Mouse (Mus musculus) G1E-ER4 (cell line): ENCODE data around the gene Gm20431. TPM values are rescaled to one million over a fixed set of nuclear protein-coding genes. Genes with fewer than 3 reads are reported as not detected.

ENCODE experiments used
- GATA1 ChIP-seq: IDR thresholded peaks from one replicate; pipeline ENCODE4 v1.8.0; 2012; ENCODE audit warnings: low read length, inconsistent platforms
- polyA plus RNA-seq: library from polyadenylated mRNA; stranded (reverse); fragments of >175 nt; gene quantifications from 2 replicates; pipeline ENCODE4 v1.2.3, GENCODE M21; 2012

Gene Gm20431
- polyA plus RNA-seq, 1 experiment, result not detected

GRCm38 (mm10) chr2:167605178-167605794 lies 56.0 kb downstream of the Gm20431 start:
- no peak for TF ChIP-seq GATA1

DNA sequence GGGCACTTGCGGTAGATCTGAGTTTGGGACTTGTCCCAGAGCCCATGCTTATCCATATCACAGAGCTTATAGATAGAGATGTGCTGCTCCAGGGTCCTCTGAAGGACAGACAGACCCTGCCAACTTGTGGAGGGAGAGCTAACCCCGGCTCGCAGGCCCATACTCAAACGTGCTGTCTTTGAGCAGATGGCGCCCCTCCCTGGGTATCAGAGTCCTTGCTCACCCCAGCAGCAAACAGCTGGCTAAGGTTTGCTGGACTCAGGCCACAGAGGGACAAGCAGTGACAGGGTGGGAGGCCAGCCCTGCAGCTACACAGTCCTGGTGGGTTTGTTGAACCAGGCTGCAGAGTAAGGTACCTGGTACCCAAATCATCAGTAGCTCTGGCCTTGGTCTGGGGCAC lies 58.3 kb downstream of the Gm20431 start:
- no peak for TF ChIP-seq GATA1

- no peak for TF ChIP-seq GATA1
Observed at GRCm38 (mm10) chr2:167602364-167602763, 58.9 kb downstream of the Gm20431 start.

DNA sequence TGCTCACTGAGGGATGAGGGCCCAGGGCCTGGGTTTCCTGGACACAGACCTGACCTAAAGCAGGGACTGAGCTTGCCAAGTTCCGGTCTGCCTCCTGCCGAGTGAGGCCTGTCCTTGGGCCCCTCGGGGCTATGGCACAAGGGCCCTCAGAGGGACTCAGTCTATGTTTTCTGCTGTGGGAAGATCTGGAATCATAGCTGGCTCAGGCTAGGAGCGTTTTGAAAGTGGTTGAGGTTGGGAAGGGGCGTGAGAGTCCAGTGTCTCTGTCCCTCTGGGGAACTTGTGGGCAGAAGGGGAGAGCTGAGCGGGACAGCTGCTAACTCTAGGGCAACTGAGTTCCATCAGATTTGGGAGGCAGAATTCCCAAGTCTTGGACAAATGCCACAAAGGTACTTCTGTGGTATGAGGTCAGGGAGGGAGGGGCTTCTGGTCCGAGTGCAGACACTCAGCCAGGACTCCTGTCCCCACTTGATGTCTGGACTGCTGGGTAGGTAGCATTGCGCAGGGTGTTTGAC lies 60.8 kb downstream of the Gm20431 start:
- TF ChIP-seq GATA1, result no peak

DNA sequence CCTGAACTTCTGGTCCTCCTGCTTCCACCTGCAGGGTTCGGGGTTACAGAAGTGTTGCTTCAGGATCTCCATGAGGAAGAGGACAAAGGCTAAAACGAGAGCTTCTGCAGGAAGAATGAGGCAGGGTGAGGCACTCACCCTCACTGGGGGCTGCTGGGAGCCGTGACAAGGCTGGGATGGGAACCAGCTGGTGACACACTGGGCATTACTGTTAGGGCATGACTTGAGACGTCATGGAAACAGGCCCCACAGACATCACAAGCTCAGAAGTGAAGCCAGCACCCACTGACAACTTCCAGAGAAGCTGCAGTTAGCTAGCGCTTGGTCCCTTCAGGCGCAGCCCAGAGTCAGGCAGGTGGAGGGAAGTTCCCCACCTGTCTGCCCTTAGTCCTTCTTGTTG lies 61.4 kb downstream of the Gm20431 start:
- TF ChIP-seq GATA1, result no peak

- no peak for TF ChIP-seq GATA1
Observed at GRCm38 (mm10) chr2:167599195-167599594, 62.1 kb downstream of the Gm20431 start.

DNA sequence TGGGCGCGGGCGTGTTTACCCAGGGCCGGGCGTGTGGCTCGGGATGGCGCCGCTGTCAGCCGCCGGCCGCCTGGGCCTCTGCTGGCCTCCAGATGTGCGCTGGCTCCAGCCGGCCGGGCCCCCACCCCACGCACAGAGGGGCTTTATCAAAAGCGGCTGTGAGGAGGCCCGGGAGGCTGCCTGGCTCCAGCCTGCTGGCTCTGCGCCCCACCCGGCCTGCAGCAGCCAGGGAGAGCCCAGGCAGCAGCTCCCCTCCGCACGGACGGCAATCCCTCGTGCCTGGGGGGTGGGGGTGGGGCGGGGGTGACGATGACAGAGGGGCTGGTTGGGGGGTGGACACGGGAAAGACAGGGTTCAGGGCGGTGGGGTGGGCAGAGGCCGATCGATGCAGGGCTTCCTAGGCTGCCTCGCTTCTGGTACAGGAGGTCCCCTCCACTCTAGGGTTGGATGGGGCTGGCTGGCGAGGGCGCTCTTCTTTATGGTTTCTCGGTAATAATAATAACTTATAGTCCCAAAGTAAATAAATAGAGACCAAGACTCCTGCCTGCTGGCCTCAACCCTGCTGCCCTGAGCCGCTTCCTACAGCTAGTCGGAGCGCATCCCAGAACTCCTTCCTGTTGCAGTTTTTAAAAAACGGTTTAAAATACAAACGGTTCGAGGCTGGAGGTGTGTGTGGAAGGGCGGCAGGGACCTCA lies 63.7 kb downstream of the Gm20431 start:
- TF ChIP-seq GATA1, result no peak

GRCm38 (mm10) chr2:167596726-167597491 lies 64.4 kb downstream of the Gm20431 start:
- no peak for TF ChIP-seq GATA1

- no peak for TF ChIP-seq GATA1
Observed at GRCm38 (mm10) chr2:167596262-167596661, 65.0 kb downstream of the Gm20431 start.

GRCm38 (mm10) chr2:167595761-167596171 lies 65.5 kb downstream of the Gm20431 start:
- no peak for TF ChIP-seq GATA1

DNA sequence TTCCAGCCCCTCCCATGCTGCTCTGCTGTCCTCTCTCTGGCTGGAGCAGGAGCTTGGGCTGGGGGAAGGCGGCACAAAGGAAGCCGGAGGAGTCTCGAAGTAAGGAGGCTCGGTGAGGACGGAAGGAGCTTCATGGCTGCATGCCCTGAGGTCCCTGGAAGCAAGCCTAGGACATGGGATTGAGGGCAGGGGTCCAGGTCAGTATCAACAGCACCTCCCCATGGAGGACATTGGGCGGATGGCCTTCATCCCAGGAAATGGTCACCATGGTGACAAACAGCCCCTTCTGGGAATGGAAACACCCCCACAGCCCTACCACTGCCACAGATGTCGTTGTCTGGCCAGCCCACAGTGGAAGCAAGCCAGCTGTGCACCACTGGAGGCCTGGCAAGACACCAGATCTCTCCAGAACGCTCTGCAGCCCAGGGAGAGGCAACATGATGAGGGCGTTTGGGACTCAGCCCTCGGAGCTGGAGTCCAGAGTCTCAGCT lies 66.8 kb downstream of the Gm20431 start:
- TF ChIP-seq GATA1, result no peak

DNA sequence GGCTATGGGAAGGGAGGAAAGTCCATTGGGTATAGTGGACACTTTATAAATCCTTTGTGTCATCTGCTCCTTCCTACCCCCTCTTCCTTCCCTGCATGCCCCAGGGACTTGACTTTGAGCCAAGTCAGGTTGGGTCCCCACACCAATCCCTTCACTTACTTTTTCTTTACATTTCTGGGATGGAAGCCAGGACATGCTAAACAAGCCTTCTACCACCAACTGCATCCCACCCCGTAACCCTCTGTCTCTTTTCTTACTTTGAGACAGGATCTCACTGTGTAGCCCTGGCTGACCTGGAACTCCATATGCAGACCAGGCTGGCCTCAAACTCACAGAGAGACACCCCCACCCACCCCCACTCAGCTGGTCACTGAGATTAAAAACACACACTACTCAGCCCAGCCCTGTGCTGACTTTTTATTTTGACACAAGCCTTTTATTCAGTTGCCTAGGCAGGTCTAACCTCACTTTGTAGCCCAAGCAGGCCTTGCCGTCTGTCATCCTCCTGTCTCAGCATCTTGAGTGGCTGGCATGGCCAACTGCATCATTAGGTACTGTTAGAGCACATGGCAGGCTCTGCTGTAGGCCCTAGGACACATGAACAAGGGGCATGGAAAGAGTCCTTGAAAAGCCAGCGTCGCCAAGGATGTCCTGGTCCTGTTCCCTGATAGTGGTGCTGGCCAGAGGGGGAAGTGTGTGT lies 67.6 kb downstream of the Gm20431 start:
- TF ChIP-seq GATA1, result no peak

DNA sequence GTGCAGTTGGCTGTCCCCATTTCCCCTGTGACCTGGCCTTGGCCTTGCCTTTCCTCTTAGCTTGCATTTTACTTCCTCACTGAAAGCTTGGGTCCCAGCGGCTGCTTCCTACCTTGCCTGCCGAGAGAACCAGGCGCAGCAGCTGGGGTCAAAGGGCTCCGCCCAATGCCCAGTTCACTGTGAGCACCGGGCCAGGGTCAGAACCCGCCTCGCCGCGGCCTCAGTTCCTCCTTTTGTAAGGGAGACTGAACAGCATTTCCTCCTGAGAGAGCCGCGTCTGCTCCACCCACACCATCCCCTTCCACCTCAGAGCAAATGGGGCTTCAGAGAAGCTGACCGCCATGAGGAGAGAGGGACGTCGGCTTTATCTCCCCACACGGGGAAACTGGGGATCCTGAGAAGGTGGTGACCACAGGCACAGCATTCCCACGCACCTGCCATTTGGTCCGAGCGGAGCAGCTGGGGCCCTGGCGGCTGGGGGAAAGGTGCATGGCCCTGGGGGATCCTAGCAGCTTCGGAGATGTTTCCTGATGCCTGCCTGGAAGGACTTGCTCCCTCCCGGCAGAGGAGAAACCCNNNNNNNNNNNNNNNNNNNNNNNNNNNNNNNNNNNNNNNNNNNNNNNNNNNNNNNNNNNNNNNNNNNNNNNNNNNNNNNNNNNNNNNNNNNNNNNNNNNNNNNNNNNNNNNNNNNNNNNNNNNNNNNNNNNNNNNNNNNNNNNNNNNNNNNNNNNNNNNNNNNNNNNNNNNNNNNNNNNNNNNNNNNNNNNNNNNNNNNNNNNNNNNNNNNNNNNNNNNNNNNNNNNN lies 72.3 kb downstream of the Gm20431 start:
- no peak for TF ChIP-seq GATA1

DNA sequence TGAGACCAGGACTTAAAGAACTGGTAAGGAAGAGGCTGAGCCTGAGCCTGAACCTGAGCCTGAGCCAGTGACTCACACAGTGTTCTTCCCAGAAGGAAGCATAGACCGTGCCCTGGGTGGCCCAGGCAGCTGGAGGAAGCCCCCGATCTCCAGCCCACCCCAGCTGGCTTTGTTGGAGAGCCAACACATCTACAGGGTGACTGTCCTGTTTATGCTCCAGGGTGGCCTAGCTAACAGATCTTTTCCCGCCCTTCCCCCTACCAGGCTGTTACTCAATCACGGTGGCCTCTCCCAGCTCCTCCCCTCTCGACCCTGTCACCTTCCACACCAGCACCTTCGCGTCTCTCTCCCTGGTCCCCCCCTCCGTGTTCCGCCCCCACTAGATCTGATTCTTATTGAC lies 74.3 kb downstream of the Gm20431 start:
- TF ChIP-seq GATA1, result no peak

DNA sequence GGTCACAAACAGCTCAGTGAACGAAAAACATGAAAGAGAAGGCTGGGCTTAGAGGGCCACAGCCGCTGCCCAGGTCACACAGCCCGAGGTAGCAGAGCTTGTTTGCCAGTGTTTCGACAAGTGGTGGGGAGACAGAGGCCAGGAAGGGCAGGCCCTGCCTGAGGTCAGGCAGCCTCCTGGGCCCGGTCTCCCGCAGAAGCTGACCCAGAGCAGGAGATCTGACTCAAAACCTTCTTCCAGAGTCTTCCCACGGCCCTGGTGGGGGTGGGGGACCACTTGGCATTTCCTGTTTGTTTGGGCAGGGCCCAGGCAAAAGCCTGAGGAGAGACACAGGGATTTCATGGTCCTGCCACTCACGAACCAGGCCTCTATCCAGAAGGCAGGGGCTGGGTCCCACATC lies 75.3 kb downstream of the Gm20431 start:
- no peak for TF ChIP-seq GATA1
